Mouse (Mus musculus) heart, embryonic 11.5 days (tissue): ENCODE measurements around the gene Rbm10. TPM values are rescaled to one million over a fixed set of nuclear protein-coding genes. Genes with fewer than 3 reads are reported as not detected.
A peak's percentile ranks its signal among the peaks of the same experiment; 100 is the strongest.

ENCODE experiments used
- ATAC-seq: fragments of 200-750 bp; cut with Nextera tagmentation; replicated peaks from 2 replicates; pipeline ENCODE4 v1.8.0; 2017; ENCODE audit warnings: moderate library complexity; ENCODE audit not compliant: insufficient number of reproducible peaks, low FRiP score, low TSS enrichment
- H3K27ac ChIP-seq: fragments of 300-500 bp; sonication (generic); 2 replicates; pipeline ENCODE4 v1.5.1; 2014; ENCODE audit warnings: mild to moderate bottlenecking, low read depth, low read length
- H3K27me3 ChIP-seq: fragments of 300-500 bp; sonication (generic); 2 replicates; pipeline ENCODE4 v1.6.1; 2014; ENCODE audit warnings: mild to moderate bottlenecking, low read length, mixed read lengths; ENCODE audit not compliant: control insufficient read depth, insufficient read depth
- H3K36me3 ChIP-seq: fragments of 300-500 bp; sonication (generic); 2 replicates; pipeline ENCODE4 v1.6.1; 2014; ENCODE audit warnings: mild to moderate bottlenecking, low read length, moderate library complexity, mixed read lengths; ENCODE audit not compliant: control insufficient read depth, insufficient read depth
- H3K4me1 ChIP-seq: fragments of 300-500 bp; sonication (generic); 2 replicates; pipeline ENCODE4 v1.6.1; 2014; ENCODE audit warnings: low read length; ENCODE audit not compliant: control insufficient read depth, insufficient read depth
- H3K4me2 ChIP-seq: fragments of 300-500 bp; sonication (generic); 2 replicates; pipeline ENCODE4 v1.6.1; 2014; ENCODE audit warnings: mild to moderate bottlenecking, moderate library complexity
- H3K4me3 ChIP-seq: fragments of 300-500 bp; sonication (generic); 2 replicates; pipeline ENCODE4 v1.5.1; 2014; ENCODE audit warnings: low read depth, low read length
- H3K9ac ChIP-seq: fragments of 300-500 bp; sonication (generic); 2 replicates; pipeline ENCODE4 v1.6.1; 2014; ENCODE audit warnings: mild to moderate bottlenecking, low read depth, low read length, moderate library complexity
- H3K9me3 ChIP-seq: fragments of 300-500 bp; sonication (generic); replicated peaks from 2 replicates; pipeline ENCODE4 v1.6.1; 2016; ENCODE audit warnings: low read length; ENCODE audit not compliant: control insufficient read depth
- WGBS: fragments of 180-500 bp; shearing (Covaris S2); extraction: QIAGEN DNeasy Blood & Tissue Kit; methylation state at CpG from one replicate; pipeline ENCODE4 v1.1.7; 2014; ENCODE audit not compliant: insufficient replicate concordance; 5-methylcytosine and 5-hydroxymethylcytosine counted together
- polyA plus RNA-seq: library from polyadenylated mRNA; unstranded; fragments of >200 nt; fragmentation: Nextera tagmentation; extraction: Ambion mirVana; gene quantifications from 2 replicates; pipeline ENCODE4 v1.2.1, GENCODE M21; 2014

Rbm10 gene
- polyA plus RNA-seq, 1 experiment from 2014 or later, result 39.2 TPM

- Histone ChIP-seq H3K36me3 (peaks cover 3% of the 10 kb centered on the region; the same call in 1 of the 2 replicates), H3K9ac (peak within 1 kb of the TSS; percentile 87), H3K27ac (peak within 1 kb of the TSS; percentile 97), H3K9me3 (no peaks in the 10 kb centered on the region), H3K27me3 (no peaks in the 10 kb centered on the region), H3K4me1 (no peaks in the 10 kb centered on the region), H3K4me3 (peak within 1 kb of the TSS; percentile 67), H3K4me2 (peak within 1 kb of the TSS; percentile 74)
- 15% methylated on average over 16 of the region's 16 CpGs for WGBS
- peak; percentile 91 for ATAC-seq
Measured at GRCm38 (mm10) chrX:20687519-20688067, 70.3 kb downstream of the Rbm10 start, which contains the start of gene Cdk16. Cdk16 (plus strand) TSS chrX:20687954.

DNA sequence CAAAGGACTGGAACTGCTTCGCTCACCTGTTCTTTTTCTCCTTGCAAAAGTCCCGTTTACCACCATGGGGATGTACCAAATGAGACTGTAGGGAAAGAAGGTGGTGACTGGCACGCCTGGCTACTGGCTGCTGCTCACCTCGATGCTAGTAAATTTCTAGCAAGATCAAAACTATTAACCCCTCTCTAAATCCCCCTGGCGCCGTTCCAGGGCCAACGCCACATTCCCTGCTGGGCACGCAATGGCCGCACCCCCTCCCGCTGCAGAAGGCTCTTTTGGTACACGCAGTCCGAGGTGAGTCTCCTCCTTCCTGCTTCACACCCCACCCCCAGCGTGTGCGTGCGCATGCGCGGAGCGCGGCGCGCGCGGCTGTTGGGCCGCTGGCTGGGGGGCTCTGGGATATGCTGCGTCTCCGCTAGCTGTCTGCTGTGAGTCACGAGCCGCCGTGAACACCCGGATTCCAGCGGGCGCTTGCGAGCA lies 70.8 kb downstream of the Rbm10 start:
- no peaks in the 10 kb centered on the region for H3K27me3 ChIP-seq

DNA sequence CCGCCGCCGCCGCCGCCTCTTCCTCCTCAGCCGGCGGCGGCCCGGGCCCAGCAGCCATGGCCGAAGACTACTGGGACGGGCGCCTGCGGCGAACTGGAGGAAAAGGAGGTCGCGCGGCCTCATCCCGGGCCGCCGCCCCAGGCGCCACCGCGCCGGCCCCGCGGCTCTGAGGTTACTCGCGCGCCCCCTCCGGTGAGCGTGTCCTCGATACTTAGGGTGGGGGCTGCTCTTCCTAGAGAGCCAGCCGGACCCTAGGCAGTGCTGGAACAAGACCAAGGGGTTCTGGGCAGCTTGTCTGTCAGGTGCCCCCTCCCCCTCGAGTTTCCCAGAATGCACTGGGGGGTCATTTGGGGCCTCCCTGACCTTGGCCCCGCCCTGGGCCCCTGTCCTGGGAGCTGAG lies 71.3 kb downstream of the Rbm10 start:
- no peaks in the 10 kb centered on the region for H3K4me1 ChIP-seq
- H3K27ac ChIP-seq, result peak overlapping the region; percentile 97
- H3K27me3 ChIP-seq, result no peaks in the 10 kb centered on the region
- H3K4me3 ChIP-seq, result peak overlapping the region; percentile 67
- ATAC-seq, result peak; percentile 51
- H3K4me2 ChIP-seq, result peak overlapping the region; percentile 74
- WGBS, result 12% methylated on average over 23 of the region's 35 CpGs
- no peaks in the 10 kb centered on the region for H3K9me3 ChIP-seq
- H3K36me3 ChIP-seq, result 0 out of 2 replicates have a peak, but pooled peaks cover 3% of the 10 kb centered on the region
- peak overlapping the region; percentile 87 for H3K9ac ChIP-seq

More for the DNA sequence above, 70.8 kb downstream of the Rbm10 start:
- H3K4me3 ChIP-seq, result peak overlapping the region; percentile 67
- peaks cover 2% of the 10 kb centered on the region; the same call in 1 of the 2 replicates for H3K36me3 ChIP-seq
- H3K27ac ChIP-seq, result peak overlapping the region; percentile 97
- H3K9ac ChIP-seq, result peak overlapping the region; percentile 87
- ATAC-seq, result peak; percentile 89
- no peaks in the 10 kb centered on the region for H3K9me3 ChIP-seq
- WGBS, result 13% methylated on average over 32 of the region's 33 CpGs
- peak overlapping the region; percentile 74 for H3K4me2 ChIP-seq
- no peaks in the 10 kb centered on the region for H3K4me1 ChIP-seq

DNA sequence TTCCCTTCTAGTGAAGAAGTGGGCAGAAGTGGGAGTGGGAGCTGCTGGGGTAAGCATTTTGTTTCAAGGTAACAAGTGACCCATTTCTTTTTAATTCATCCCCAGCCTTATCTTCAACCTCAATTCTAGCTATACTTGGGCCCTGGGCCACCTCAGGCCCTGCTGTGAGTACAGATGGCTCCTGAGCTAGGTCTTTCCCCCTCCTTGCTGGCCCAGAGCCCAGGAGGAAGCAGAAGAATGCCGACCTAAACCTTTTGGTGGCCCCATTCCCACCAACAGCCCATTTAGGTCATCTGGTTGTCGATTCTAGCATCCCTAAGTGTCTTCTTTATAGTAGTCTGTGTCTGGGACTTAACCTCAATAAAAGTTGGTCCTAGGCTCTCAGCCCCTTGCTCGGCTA lies 74.3 kb downstream of the Rbm10 start:
- H3K4me2 ChIP-seq, result no peak overlapping the region
- H3K4me1 ChIP-seq, result no peaks in the 10 kb centered on the region
- H3K9me3 ChIP-seq, result no peaks in the 10 kb centered on the region
- 73% methylated on average over 3 of the region's 3 CpGs for WGBS
- H3K36me3 ChIP-seq, result peaks cover 7% of the 10 kb centered on the region; the same call in 1 of the 2 replicates
- no peak overlapping the region for H3K4me3 ChIP-seq
- ATAC-seq, result no peak
- no peak overlapping the region for H3K27ac ChIP-seq
- H3K9ac ChIP-seq, result no peak overlapping the region
- H3K27me3 ChIP-seq, result no peaks in the 10 kb centered on the region

GRCm38 (mm10) chrX:20692616-20693015 lies 75.3 kb downstream of the Rbm10 start:
- H3K36me3 ChIP-seq, result peaks cover 7% of the 10 kb centered on the region; the same call in 1 of the 2 replicates
- no peak for ATAC-seq

GRCm38 (mm10) chrX:20695842-20696241 lies 78.5 kb downstream of the Rbm10 start:
- Histone ChIP-seq H3K4me2 (no peak overlapping the region), H3K9me3 (no peaks in the 10 kb centered on the region), H3K4me3 (no peak overlapping the region), H3K27me3 (no peaks in the 10 kb centered on the region), H3K27ac (no peak overlapping the region), H3K36me3 (peaks cover 14% of the 10 kb centered on the region), H3K4me1 (no peaks in the 10 kb centered on the region), H3K9ac (no peak overlapping the region)
- WGBS, result 72% methylated on average over 4 of the region's 4 CpGs
- ATAC-seq, result no peak

More at GRCm38 (mm10) chrX:20692616-20693015, 75.3 kb downstream of the Rbm10 start:
- H3K27me3 ChIP-seq, result no peaks in the 10 kb centered on the region
- no peak overlapping the region for H3K27ac ChIP-seq
- H3K9ac ChIP-seq, result no peak overlapping the region
- no peaks in the 10 kb centered on the region for H3K4me1 ChIP-seq
- no peak overlapping the region for H3K4me2 ChIP-seq
- no peaks in the 10 kb centered on the region for H3K9me3 ChIP-seq
- 83% methylated on average over 1 of the region's 1 CpGs for WGBS
- H3K4me3 ChIP-seq, result no peak overlapping the region

Other genes with a start within 250 kb of the Rbm10 start
- 7.2 and 7.6 TPM in 2 replicates for gene Jade3, start 191.8 kb upstream of the Rbm10 start, polyA plus RNA-seq
- 0.86 and 0.89 TPM in 2 replicates for gene Rgn, start 67.7 kb upstream of the Rbm10 start, polyA plus RNA-seq
- 307 and 308 TPM in 2 replicates for gene Ndufb11, start 116 bp downstream of the Rbm10 start, polyA plus RNA-seq
- 165 and 182 TPM in 2 replicates for gene Uba1, start 40.8 kb downstream of the Rbm10 start, polyA plus RNA-seq
- 77.1 and 89.3 TPM in 2 replicates for gene Cdk16, start 70.5 kb downstream of the Rbm10 start, polyA plus RNA-seq
- 40.7 and 53.7 TPM in 2 replicates for gene Usp11, start 86.4 kb downstream of the Rbm10 start, polyA plus RNA-seq
- 94.5 and 103 TPM in 2 replicates for gene Araf, start 180.3 kb downstream of the Rbm10 start, polyA plus RNA-seq